Mouse (Mus musculus) hindbrain, embryonic 13.5 days (tissue): ENCODE data around the gene Peli1. TPM values are rescaled to one million over a fixed set of nuclear protein-coding genes. Genes with fewer than 3 reads are reported as not detected.

Experiments
- ATAC-seq: fragments of 200-750 bp; cut with Nextera tagmentation; 2 replicates; pipeline ENCODE4 v1.8.0; 2017; ENCODE audit warnings: moderate TSS enrichment; ENCODE audit not compliant: low FRiP score
- H3K27ac ChIP-seq: fragments of 300-500 bp; sonication (generic); 2 replicates; pipeline ENCODE4 v1.5.1; 2015; ENCODE audit warnings: inconsistent platforms, mild to moderate bottlenecking, moderate library complexity
- H3K27me3 ChIP-seq: fragments of 300-500 bp; sonication (generic); 2 replicates; pipeline ENCODE4 v1.6.1; 2015; ENCODE audit warnings: mild to moderate bottlenecking, inconsistent platforms
- H3K36me3 ChIP-seq: fragments of 300-500 bp; sonication (generic); 2 replicates; pipeline ENCODE4 v1.6.1; 2015; ENCODE audit warnings: mild to moderate bottlenecking, inconsistent platforms
- H3K4me1 ChIP-seq: fragments of 300-500 bp; sonication (generic); replicated peaks from 2 replicates; pipeline ENCODE4 v1.6.1; 2015; ENCODE audit warnings: inconsistent platforms
- H3K4me2 ChIP-seq: fragments of 300-500 bp; sonication (generic); 2 replicates; pipeline ENCODE4 v1.6.1; 2015; ENCODE audit warnings: inconsistent platforms, mild to moderate bottlenecking, moderate library complexity
- H3K4me3 ChIP-seq: fragments of 300-500 bp; sonication (generic); 2 replicates; pipeline ENCODE4 v1.5.1; 2015; ENCODE audit warnings: mild to moderate bottlenecking, inconsistent platforms
- H3K9ac ChIP-seq: fragments of 300-500 bp; sonication (generic); 2 replicates; pipeline ENCODE4 v1.6.1; 2015; ENCODE audit warnings: mild to moderate bottlenecking, inconsistent platforms
- H3K9me3 ChIP-seq: fragments of 300-500 bp; sonication (generic); 2 replicates; pipeline ENCODE4 v1.6.1; 2016; ENCODE audit warnings: inconsistent platforms
- WGBS: fragments of 180-500 bp; shearing (Covaris S2); methylation state at CpG from one replicate; pipeline ENCODE4 v1.1.7; 2015; 5-methylcytosine and 5-hydroxymethylcytosine counted together
- polyA plus RNA-seq: library from polyadenylated mRNA; unstranded; fragments of >200 nt; fragmentation: Nextera tagmentation; extraction: Ambion mirVana; gene quantifications from 2 replicates; pipeline ENCODE4 v1.2.1, GENCODE M21; 2015

Peli1 gene
- polyA plus RNA-seq, result 85.9 and 87.1 TPM in 2 replicates

GRCm38 (mm10) chr11:21091067-21091427 lies at the start of gene Peli1:
Gene Peli1, plus strand, starts transcription at chr11:21091291.
- Histone ChIP-seq H3K27ac (peak within 1 kb of the TSS; percentile 99), H3K36me3 (no peaks in the 10 kb centered on the region), H3K27me3 (no peaks in the 10 kb centered on the region), H3K9me3 (no peaks in the 10 kb centered on the region), H3K4me3 (peak within 1 kb of the TSS; percentile 90), H3K4me2 (peak within 1 kb of the TSS; percentile 62), H3K9ac (peak within 1 kb of the TSS; percentile 100), H3K4me1 (peaks cover 14% of the 10 kb centered on the region)
- WGBS, result under 1% methylated on average over 24 of the region's 24 CpGs
- ATAC-seq, result peak; percentile 99

- no peaks in the 10 kb centered on the region for H3K9me3 ChIP-seq
- no peak for ATAC-seq
Measured at GRCm38 (mm10) chr11:21042590-21042989, 48.5 kb upstream of the Peli1 start.

GRCm38 (mm10) chr11:21046188-21046587 lies 44.9 kb upstream of the Peli1 start:
- Histone ChIP-seq H3K36me3 (no peaks in the 10 kb centered on the region), H3K27ac (no peak overlapping the region), H3K27me3 (no peaks in the 10 kb centered on the region), H3K4me3 (no peak overlapping the region), H3K4me1 (no peaks in the 10 kb centered on the region), H3K9me3 (no peaks in the 10 kb centered on the region), H3K4me2 (no peak overlapping the region), H3K9ac (no peak overlapping the region)
- 96% methylated on average over 2 of the region's 2 CpGs for WGBS
- ATAC-seq, result no peak

More at GRCm38 (mm10) chr11:21042590-21042989, 48.5 kb upstream of the Peli1 start:
- H3K9ac ChIP-seq, result no peak overlapping the region
- no peaks in the 10 kb centered on the region for H3K27me3 ChIP-seq
- H3K4me1 ChIP-seq, result no peaks in the 10 kb centered on the region
- WGBS, result 92% methylated on average over 5 of the region's 5 CpGs
- H3K4me3 ChIP-seq, result no peak overlapping the region
- H3K4me2 ChIP-seq, result no peak overlapping the region
- no peaks in the 10 kb centered on the region for H3K36me3 ChIP-seq
- H3K27ac ChIP-seq, result no peak overlapping the region

- H3K36me3 ChIP-seq, result no peaks in the 10 kb centered on the region
- 80% methylated on average over 2 of the region's 2 CpGs for WGBS
- H3K9me3 ChIP-seq, result no peaks in the 10 kb centered on the region
- H3K4me2 ChIP-seq, result no peak overlapping the region
- no peak overlapping the region for H3K27ac ChIP-seq
- no peaks in the 10 kb centered on the region for H3K27me3 ChIP-seq
- no peaks in the 10 kb centered on the region for H3K4me1 ChIP-seq
- H3K9ac ChIP-seq, result no peak overlapping the region
- ATAC-seq, result no peak
- H3K4me3 ChIP-seq, result no peak overlapping the region
Measured at GRCm38 (mm10) chr11:21047921-21048320, 43.2 kb upstream of the Peli1 start.

GRCm38 (mm10) chr11:21051716-21052115 lies 39.4 kb upstream of the Peli1 start:
- no peaks in the 10 kb centered on the region for H3K9me3 ChIP-seq
- H3K27ac ChIP-seq, result no peak overlapping the region
- H3K27me3 ChIP-seq, result no peaks in the 10 kb centered on the region
- H3K9ac ChIP-seq, result no peak overlapping the region
- no peak overlapping the region for H3K4me2 ChIP-seq
- no peak overlapping the region for H3K4me3 ChIP-seq
- H3K36me3 ChIP-seq, result no peaks in the 10 kb centered on the region
- no peak for ATAC-seq
- H3K4me1 ChIP-seq, result no peaks in the 10 kb centered on the region
- 91% methylated on average over 9 of the region's 9 CpGs for WGBS

- Histone ChIP-seq H3K4me3 (no peak overlapping the region), H3K9me3 (no peaks in the 10 kb centered on the region), H3K36me3 (no peaks in the 10 kb centered on the region), H3K4me2 (no peak overlapping the region), H3K9ac (no peak overlapping the region), H3K27me3 (no peaks in the 10 kb centered on the region), H3K27ac (no peak overlapping the region), H3K4me1 (no peaks in the 10 kb centered on the region)
- ATAC-seq, result no peak
Measured at GRCm38 (mm10) chr11:21054587-21054986, 36.5 kb upstream of the Peli1 start.

GRCm38 (mm10) chr11:21056109-21056850 lies 34.8 kb upstream of the Peli1 start:
- WGBS, result 91% methylated on average over 13 of the region's 13 CpGs
- Histone ChIP-seq H3K9ac (no peak overlapping the region), H3K27me3 (no peaks in the 10 kb centered on the region), H3K36me3 (no peaks in the 10 kb centered on the region), H3K4me2 (no peak overlapping the region), H3K4me1 (peaks cover 5% of the 10 kb centered on the region; the same call in 1 of the 2 replicates), H3K27ac (no peak overlapping the region), H3K4me3 (no peak overlapping the region), H3K9me3 (no peaks in the 10 kb centered on the region)
- ATAC-seq, result no peak

GRCm38 (mm10) chr11:21057511-21058414 lies 33.3 kb upstream of the Peli1 start:
- Histone ChIP-seq H3K27me3 (no peaks in the 10 kb centered on the region), H3K27ac (no peak overlapping the region), H3K9ac (no peak overlapping the region), H3K4me2 (no peak overlapping the region), H3K4me1 (peaks cover 5% of the 10 kb centered on the region; the same call in 1 of the 2 replicates), H3K4me3 (no peak overlapping the region), H3K9me3 (no peaks in the 10 kb centered on the region), H3K36me3 (no peaks in the 10 kb centered on the region)
- no peak for ATAC-seq
- 88% methylated on average over 17 of the region's 17 CpGs for WGBS

GRCm38 (mm10) chr11:21058415-21058781 lies 32.7 kb upstream of the Peli1 start:
- 82% methylated on average over 5 of the region's 5 CpGs for WGBS
- H3K27ac ChIP-seq, result no peak overlapping the region
- H3K9ac ChIP-seq, result no peak overlapping the region
- no peak for ATAC-seq
- H3K27me3 ChIP-seq, result no peaks in the 10 kb centered on the region
- no peaks in the 10 kb centered on the region for H3K36me3 ChIP-seq
- no peak overlapping the region for H3K4me3 ChIP-seq
- no peaks in the 10 kb centered on the region for H3K9me3 ChIP-seq
- H3K4me2 ChIP-seq, result no peak overlapping the region
- peaks cover 5% of the 10 kb centered on the region; the same call in 1 of the 2 replicates for H3K4me1 ChIP-seq

GRCm38 (mm10) chr11:21060386-21061074 lies 30.6 kb upstream of the Peli1 start:
- no peak for ATAC-seq
- Histone ChIP-seq H3K4me1 (peaks cover 5% of the 10 kb centered on the region; the same call in 1 of the 2 replicates), H3K9me3 (no peaks in the 10 kb centered on the region), H3K27me3 (no peaks in the 10 kb centered on the region), H3K9ac (no peak overlapping the region), H3K36me3 (no peaks in the 10 kb centered on the region), H3K4me2 (no peak overlapping the region), H3K4me3 (no peak overlapping the region), H3K27ac (no peak overlapping the region)
- 73% methylated on average over 7 of the region's 7 CpGs for WGBS

- H3K9ac ChIP-seq, result no peak overlapping the region
- peaks cover 5% of the 10 kb centered on the region; the same call in 1 of the 2 replicates for H3K4me1 ChIP-seq
- no peaks in the 10 kb centered on the region for H3K9me3 ChIP-seq
- H3K36me3 ChIP-seq, result no peaks in the 10 kb centered on the region
- no peak overlapping the region for H3K4me3 ChIP-seq
- no peak overlapping the region for H3K4me2 ChIP-seq
- H3K27ac ChIP-seq, result no peak overlapping the region
- H3K27me3 ChIP-seq, result no peaks in the 10 kb centered on the region
- WGBS, result 71% methylated on average over 8 of the region's 8 CpGs
- ATAC-seq, result no peak
Measured at GRCm38 (mm10) chr11:21061075-21061403, 30.1 kb upstream of the Peli1 start.

- WGBS, result 87% methylated on average over 8 of the region's 8 CpGs
- Histone ChIP-seq H3K4me3 (no peak overlapping the region), H3K27ac (no peak overlapping the region), H3K9ac (no peak overlapping the region), H3K4me2 (no peak overlapping the region), H3K36me3 (no peaks in the 10 kb centered on the region), H3K4me1 (peaks cover 5% of the 10 kb centered on the region; the same call in 1 of the 2 replicates), H3K9me3 (no peaks in the 10 kb centered on the region), H3K27me3 (no peaks in the 10 kb centered on the region)
- no peak for ATAC-seq
Measured at GRCm38 (mm10) chr11:21061431-21061830, 29.7 kb upstream of the Peli1 start.
